Mouse (Mus musculus) erythroblast, embryonic 14.5 days (primary cell): ENCODE results near the gene Pias1.

Experiments used
- GATA1 ChIP-seq: IDR thresholded peaks from 2 replicates; pipeline ENCODE4 v1.6.1; 2012; ENCODE audit warnings: low read length, inconsistent platforms, mixed read lengths
- TAL1 ChIP-seq: IDR thresholded peaks from 3 replicates; pipeline ENCODE4 v1.6.1; 2012; ENCODE audit warnings: low read length, inconsistent platforms, mixed read lengths

- TF ChIP-seq GATA1 = no peak
- no peak for TF ChIP-seq TAL1
Measured at GRCm38 (mm10) chr9:62848641-62849040, 139.1 kb downstream of the Pias1 start.
